Mouse (Mus musculus) layer of hippocampus, postnatal 14 days (tissue): ENCODE measurements at regions not wholly inside any gene's neighbourhood (a gene's known extent, or its start where the extent isn't known, plus 50 kb on each side); places are given as distances from the start of the nearest gene placed in this dataset.

ENCODE experiments used
- DNase-seq, 2 experiments: peaks; one replicate each; pipeline ENCODE4 v3.0.0; 2021 to 2022; ENCODE audit warnings: low spot score in 2 of 2, mixed read lengths in 1 of 2

GRCm38 (mm10) chr5:73729646-73730045 is 78.5 kb downstream of the Spata18 start:
- no peak for DNase-seq

- no peak for DNase-seq
Measured at GRCm38 (mm10) chr5:73731423-73731822, 80.2 kb downstream of the Spata18 start.

GRCm38 (mm10) chr5:73731991-73732565 is 80.9 kb downstream of the Spata18 start:
- no peak for DNase-seq

GRCm38 (mm10) chr5:73740766-73741165 is 89.6 kb downstream of the Spata18 start:
- DNase-seq = no peak

- no peak for DNase-seq
Measured at GRCm38 (mm10) chr5:73741441-73741840, 90.3 kb downstream of the Spata18 start.

- no peak for DNase-seq
Measured at GRCm38 (mm10) chr5:73743953-73744352, 92.8 kb downstream of the Spata18 start.

- DNase-seq = peak in 1 of 2 experiments; percentile 19
Measured at GRCm38 (mm10) chr5:73749791-73750190, 98.6 kb downstream of the Spata18 start.

GRCm38 (mm10) chr5:73752225-73752644 is 101.1 kb downstream of the Spata18 start:
- DNase-seq = no peak

- no peak for DNase-seq
Measured at GRCm38 (mm10) chr5:73753827-73754226, 102.6 kb downstream of the Spata18 start.

- no peak for DNase-seq
Measured at GRCm38 (mm10) chr5:73758534-73758933, 107.4 kb downstream of the Spata18 start.

- DNase-seq = no peak
Measured at GRCm38 (mm10) chr5:73761236-73761635, 110.1 kb downstream of the Spata18 start.

GRCm38 (mm10) chr5:73761709-73762108 is 110.5 kb downstream of the Spata18 start:
- peak; percentile 55 to 79 for DNase-seq

- no peak for DNase-seq
Measured at GRCm38 (mm10) chr5:73764226-73764625, 113.0 kb downstream of the Spata18 start.

- DNase-seq = no peak
Measured at GRCm38 (mm10) chr5:73765466-73765865, 114.3 kb downstream of the Spata18 start.

GRCm38 (mm10) chr5:73768253-73768652 is 117.1 kb downstream of the Spata18 start:
- DNase-seq = peak in 1 of 2 experiments; percentile 26

- DNase-seq = no peak
Measured at GRCm38 (mm10) chr5:73775775-73776548, 124.8 kb downstream of the Spata18 start.

- DNase-seq = no peak
Measured at GRCm38 (mm10) chr5:73777282-73777921, 126.2 kb downstream of the Spata18 start.

GRCm38 (mm10) chr5:73781190-73781940 is 130.2 kb downstream of the Spata18 start:
- no peak for DNase-seq

GRCm38 (mm10) chr5:73782214-73783091 is 131.3 kb downstream of the Spata18 start:
- DNase-seq = no peak

GRCm38 (mm10) chr5:73787275-73787674 is 136.1 kb downstream of the Spata18 start:
- DNase-seq = no peak

- no peak for DNase-seq
Measured at GRCm38 (mm10) chr5:73792216-73792615, 141.0 kb downstream of the Spata18 start.
